Mouse (Mus musculus): ENCODE results near the gene Fam228b. TPM values are rescaled to one million over a fixed set of nuclear protein-coding genes. Genes with fewer than 3 reads are reported as not detected.
"Not testable (repeated sequence)": the region's sequence is repeated elsewhere in the genome, so short reads cannot be mapped to it uniquely, and the experiment has no call there.

Fam228b gene
- total RNA-seq, 4 experiments from 2014 or later: 19.2 to 30.0 (median 27.3) TPM

DNA sequence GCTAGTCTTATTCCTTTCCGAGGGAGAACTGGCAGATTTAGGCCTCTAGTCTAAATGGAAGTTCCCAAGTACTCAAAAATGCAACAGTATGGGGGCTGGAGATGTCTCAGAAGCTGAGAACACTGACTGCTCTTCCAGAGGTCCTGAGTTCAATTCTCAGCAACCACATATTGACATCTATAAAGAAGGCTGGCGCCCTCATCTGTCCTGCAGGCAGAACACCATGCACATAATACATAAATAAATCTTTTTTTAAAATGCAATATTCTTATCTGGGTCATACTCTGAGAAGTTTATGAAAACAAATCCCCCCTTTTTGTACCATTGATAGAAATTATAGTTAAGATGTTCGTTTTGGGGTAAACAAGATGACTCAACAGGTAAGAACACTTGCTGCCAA, 26.9 kb downstream of the Fam228b start:
- DNase-seq (ENCODE audit: low spot score in 2 of 2): no peak

- no peak for DNase-seq (ENCODE audit: low spot score in 2 of 2)
Measured at GRCm38 (mm10) chr12:4740823-4741222, 28.2 kb downstream of the Fam228b start.

GRCm38 (mm10) chr12:4738031-4738576, 31.0 kb downstream of the Fam228b start, which contains the start of gene Fam228a:
Fam228a (minus strand) TSS chr12:4738430.
- no peak for DNase-seq (ENCODE audit: low spot score in 2 of 2)

GRCm38 (mm10) chr12:4732332-4732731, 36.7 kb downstream of the Fam228b start:
- DNase-seq (ENCODE audit: low spot score in 2 of 2): no peak

GRCm38 (mm10) chr12:4731629-4732028, 37.4 kb downstream of the Fam228b start:
- DNase-seq (ENCODE audit: low spot score in 2 of 2): no peak

DNA sequence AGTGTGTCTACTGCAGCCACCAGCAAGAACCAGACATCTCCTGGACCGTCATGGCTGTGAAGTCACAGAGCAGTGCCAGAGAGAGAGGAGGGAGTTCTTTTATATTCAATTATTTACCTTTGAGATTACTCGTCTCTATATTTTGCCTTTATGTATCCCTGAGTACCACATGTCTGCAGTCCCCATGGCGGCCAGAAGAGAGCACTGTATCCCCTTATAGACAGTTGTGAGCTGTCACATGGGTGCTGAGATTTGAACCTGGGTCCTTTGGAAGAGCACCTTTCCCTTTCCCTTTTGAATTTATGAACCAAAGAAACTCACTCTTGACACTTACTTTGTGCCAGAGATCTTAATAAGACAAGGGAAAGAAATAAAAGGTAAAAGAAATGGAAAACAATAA, 39.9 kb downstream of the Fam228b start:
- no peak for DNase-seq (ENCODE audit: low spot score in 2 of 2)

DNA sequence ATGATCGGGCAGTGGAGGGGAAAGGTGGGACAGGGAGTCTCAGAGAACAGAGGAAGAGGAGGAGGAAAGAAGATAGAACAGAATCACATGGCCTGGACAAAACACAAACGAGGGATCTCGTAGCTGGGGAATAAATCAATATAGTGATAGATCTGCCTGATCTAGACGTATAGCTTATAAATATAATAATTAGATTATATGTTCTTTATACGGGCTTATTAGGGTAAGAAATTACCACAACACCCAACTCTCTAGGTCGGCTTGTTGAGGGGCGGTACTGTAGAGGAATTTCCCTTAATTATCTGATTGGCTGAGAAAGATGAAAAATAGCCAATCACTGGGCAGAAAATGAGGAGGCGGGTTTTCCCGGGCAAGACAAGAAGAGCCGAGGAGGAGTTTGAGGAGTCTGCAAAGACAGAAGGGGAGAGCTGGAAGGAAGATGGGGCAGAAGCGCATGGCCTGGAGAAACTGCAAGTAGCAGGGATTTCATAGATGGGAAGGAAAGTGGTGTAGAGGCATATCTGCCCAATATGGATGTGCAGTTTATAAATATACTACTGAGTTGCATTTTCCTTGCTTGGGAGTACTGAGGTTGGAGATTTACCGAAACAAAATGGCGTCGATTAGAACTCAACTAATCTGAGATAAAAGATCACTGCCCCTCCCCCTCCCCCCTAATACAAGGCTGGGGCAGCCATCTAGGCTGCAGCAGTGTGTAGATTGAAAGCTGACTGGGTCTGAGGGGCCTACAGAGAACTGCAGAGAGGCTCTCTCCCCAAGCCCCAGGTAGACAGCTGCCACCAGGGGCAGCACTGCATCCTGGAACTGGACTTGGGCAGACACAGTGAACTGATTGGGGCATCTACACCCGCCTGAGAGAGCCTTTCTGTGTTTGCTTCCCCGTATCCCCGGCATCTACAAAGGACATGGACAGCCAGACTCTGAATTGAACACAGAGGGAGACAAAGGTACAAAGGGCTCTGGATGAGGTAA, 49.0 kb downstream of the Fam228b start:
- DNase-seq (ENCODE audit: low spot score in 2 of 2): no peak

DNA sequence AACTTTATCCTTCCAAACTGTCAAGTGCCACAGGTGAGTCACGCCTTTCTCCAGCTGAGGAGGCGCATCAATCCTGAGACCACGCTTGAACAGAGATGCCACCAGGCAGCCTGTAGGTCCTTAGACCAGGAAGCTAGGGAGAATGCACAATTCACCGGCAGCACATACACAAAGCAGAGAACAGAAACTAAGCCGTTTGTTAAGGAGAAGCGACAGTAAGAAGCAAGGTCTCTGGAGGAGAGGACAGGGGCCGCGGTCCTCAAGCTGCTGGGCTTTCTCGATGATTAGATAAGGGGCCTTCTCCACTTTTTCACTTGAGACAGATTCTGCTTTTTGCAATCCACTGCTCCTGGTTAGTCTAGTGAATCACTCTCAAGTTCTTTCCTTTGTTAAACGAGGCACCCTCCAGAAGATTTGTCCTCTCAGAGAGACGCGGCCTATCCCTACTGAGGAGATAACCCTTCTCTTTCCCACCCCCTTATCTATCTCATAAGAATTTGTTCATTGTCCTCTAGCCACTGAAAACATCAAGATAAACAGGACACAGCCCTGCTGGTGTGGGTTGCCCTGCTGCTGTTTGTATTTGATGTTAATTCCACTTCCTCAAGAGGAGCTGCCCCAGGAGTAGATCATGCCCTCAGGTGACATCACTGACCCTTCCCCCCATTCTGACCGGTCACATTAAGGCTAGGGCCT, 49.9 kb downstream of the Fam228b start:
- no peak for DNase-seq (ENCODE audit: low spot score in 2 of 2)

- DNase-seq (ENCODE audit: low spot score in 2 of 2): no peak
Measured at GRCm38 (mm10) chr12:4717417-4717816, 51.6 kb downstream of the Fam228b start.

GRCm38 (mm10) chr12:4715606-4716005, 53.5 kb downstream of the Fam228b start:
- DNase-seq (ENCODE audit: low spot score in 2 of 2): no peak

DNA sequence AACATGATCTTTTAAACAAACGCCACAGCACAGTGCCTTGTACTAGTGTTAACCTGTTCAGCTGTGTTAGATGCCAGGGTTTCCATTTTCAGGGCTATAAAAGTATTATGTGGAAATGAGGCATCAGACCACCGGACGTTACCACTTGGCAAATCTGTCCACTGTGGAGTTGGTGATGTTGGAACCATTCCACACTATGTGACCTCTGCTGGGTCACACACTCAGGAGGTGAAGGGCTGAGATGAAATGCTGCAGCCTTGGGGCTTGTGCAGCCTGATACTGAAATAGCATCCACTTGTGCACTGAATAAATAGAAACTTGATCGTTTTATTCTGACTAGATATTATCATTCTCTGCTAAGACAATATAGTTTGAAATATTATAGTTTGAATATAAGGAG, 55.7 kb downstream of the Fam228b start:
- DNase-seq (ENCODE audit: low spot score in 2 of 2): no peak

- DNase-seq (ENCODE audit: low spot score in 2 of 2): no peak
Measured at GRCm38 (mm10) chr12:4709926-4710325, 59.1 kb downstream of the Fam228b start.

GRCm38 (mm10) chr12:4708881-4709604, 60.0 kb downstream of the Fam228b start:
- no peak for DNase-seq (ENCODE audit: low spot score in 2 of 2)

DNA sequence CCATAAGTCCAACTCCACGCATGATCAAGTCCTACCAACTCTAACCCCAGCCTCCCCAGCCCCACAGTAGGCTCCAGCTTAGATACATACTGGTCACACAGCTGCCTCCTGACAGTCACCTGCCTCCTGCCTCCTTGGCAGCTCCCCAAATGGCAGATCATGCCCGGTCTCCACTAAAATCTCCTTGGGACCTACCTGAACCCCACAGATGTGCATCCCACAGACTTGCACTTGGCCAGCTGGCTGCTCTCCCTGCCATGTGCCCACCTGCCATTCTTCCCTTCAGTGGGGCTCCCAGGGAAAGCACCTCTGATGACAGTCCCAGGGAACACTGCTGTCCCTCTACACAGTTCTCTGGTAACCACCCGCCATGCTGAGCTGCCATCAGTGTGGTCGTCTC, 60.8 kb downstream of the Fam228b start:
- DNase-seq (ENCODE audit: low spot score in 2 of 2): no peak

DNA sequence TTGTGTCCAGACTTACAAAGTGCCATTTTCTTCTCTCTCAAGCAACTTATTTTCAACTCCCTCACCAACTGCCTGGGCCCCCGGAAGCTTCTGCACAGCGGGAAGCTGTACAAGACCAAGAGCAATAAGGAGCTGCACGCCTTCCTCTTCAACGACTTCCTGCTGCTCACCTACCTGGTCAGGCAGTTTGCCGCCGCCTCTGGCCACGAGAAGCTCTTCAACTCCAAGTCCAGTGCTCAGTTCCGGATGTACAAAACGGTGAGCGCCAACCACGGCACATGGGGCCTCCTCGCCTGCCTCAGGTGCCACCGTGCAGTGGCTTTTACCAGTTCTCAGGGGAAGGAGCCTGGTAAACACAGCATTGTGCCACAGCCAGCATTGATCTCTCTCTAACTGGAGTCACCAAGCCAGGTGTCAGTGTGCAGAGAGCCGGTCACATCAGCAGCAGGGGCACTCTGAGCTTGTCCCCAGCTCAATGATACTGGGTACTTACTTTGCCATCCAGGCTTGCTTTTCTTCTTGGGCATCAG, 61.5 kb downstream of the Fam228b start:
- DNase-seq (ENCODE audit: low spot score in 2 of 2): no peak

DNA sequence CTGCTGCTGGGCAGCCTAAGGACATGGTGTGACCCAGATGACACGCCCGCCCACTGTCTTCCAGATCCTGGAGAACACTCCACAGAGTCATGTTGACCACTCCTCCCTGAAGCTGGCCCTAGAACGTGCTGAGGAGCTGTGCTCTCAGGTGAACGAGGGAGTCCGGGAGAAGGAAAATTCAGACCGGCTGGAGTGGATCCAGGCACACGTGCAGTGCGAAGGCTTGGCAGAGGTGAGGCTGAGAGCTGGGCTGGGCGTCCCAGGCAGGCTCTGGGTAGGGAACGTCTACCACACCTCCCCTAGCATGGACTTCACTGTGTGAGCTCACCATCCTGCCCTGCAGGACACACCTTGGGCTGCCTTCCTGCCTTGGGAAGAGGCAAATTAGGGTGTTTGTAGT, 62.2 kb downstream of the Fam228b start:
- no peak for DNase-seq (ENCODE audit: low spot score in 2 of 2)

DNA sequence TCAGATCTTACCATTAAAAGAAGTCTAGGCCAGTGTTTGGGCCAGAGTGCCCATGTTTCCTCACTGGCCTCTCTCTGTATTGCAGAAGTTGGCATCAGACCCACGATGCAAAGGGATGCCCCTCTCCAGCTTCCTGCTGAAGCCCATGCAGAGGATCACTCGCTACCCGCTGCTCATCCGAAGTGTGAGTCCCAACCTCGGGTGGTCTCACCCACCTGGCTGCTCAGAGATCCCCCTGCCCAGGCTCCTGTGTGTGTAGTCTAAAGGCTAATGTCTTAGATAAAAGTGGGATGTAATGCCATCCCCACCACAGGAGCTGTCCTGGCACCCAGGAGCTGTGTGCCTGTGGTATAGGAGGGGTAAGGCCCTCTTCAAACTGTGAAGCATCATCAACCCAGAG, 62.9 kb downstream of the Fam228b start:
- no peak for DNase-seq (ENCODE audit: low spot score in 2 of 2)

- not testable (repeated sequence) for DNase-seq (ENCODE audit: low spot score in 2 of 2)
Measured at GRCm38 (mm10) chr12:4705626-4706025, 63.4 kb downstream of the Fam228b start.

DNA sequence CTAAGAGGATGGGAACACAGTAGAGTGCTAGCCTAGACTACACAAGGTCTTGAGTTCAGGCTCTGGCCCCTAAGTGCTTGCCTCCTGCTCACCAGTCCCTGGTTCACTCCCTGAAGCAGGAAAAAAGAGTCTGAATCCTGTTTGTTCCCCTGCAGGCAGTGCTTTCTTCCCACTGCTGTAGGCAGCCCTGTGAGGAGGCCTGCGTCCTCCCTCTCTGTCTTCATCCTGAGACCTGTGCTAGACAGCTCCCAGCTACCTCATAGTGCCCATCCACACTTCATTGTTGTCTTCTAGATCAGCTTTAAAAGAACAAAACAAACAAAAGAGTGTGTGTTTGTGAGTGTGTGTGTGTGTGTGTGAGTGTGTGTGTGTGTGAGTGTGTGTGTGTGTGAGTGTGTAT, 74.5 kb downstream of the Fam228b start:
- DNase-seq (ENCODE audit: low spot score in 2 of 2): no peak

DNA sequence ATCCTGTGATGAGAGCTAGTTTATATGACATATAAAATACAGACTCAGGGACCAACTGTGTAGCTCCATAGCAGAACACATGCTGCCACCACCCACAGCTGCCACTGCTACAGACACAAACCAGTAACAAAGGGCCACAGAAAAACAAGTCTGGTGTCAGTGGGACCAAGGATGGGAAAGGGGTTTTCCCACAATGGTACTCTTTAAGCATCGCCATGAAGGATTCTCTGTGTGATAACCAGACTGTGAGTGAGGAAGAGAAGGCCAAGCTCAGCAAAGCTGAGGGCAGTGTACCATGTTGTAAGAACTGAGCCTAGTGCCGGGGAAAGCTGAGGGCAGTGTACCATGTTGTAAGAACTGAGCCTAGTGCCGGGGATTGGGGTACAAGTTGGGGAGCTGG, 77.9 kb downstream of the Fam228b start:
- DNase-seq (ENCODE audit: low spot score in 2 of 2): no peak

Data from layer of hippocampus, adult 8-10 months (tissue).